Mouse (Mus musculus): ENCODE measurements around the gene Auh. TPM values are rescaled to one million over a fixed set of nuclear protein-coding genes. Genes with fewer than 3 reads are reported as not detected.

Auh gene
- polyA plus RNA-seq, 2 experiments: 33.8 to 34.0 TPM

- Histone ChIP-seq H3K4me3 (replicated peaks; ENCODE audit: low read length) (no peak overlapping the region), H3K27ac (replicated peaks; ENCODE audit: low read depth, low read length) (no peak overlapping the region), H3K9me3 (ENCODE audit: control insufficient read depth, low read length) (no peaks in the 10 kb centered on the region), H3K4me2 (replicated peaks; ENCODE audit: low read depth, low read length, severe bottlenecking) (no peak overlapping the region), H3K27me3 (ENCODE audit: control insufficient read depth, insufficient read depth, low read length) (no peaks in the 10 kb centered on the region), H3K4me1 (ENCODE audit: control insufficient read depth, insufficient read depth, low read length) (peaks cover 36% of the 10 kb centered on the region), H3K36me3 (ENCODE audit: control insufficient read depth, insufficient read depth, low read length) (no peaks in the 10 kb centered on the region), H3K9ac (ENCODE audit: low read depth, low read length, severe bottlenecking) (no peak overlapping the region)
- ATAC-seq (ENCODE audit: low FRiP score, low read depth) (no peak), DNase-seq (ENCODE audit: low spot score) (no peak)
- TF ChIP-seq POLR2A (IDR thresholded peaks at IDR 0.05; ENCODE audit: borderline replicate concordance, extremely low read depth, insufficient read depth, insufficient read length): no peak
- 81% methylated on average over 4 of the region's 4 CpGs for WGBS
Observed at GRCm38 (mm10) chr13:52819901-52820300, 109.6 kb downstream of the Auh start.

GRCm38 (mm10) chr13:52818760-52819159 lies 110.7 kb downstream of the Auh start:
- 15% methylated on average over 3 of the region's 3 CpGs for WGBS
- ATAC-seq (ENCODE audit: low FRiP score, low read depth) (peak; percentile 25; the same call in 1 of the 2 replicates), DNase-seq (ENCODE audit: low spot score) (peak; percentile 23)
- no peak overlapping the region for H3K27ac ChIP-seq (replicated peaks; ENCODE audit: low read depth, low read length)
- H3K9ac ChIP-seq (ENCODE audit: low read depth, low read length, severe bottlenecking): no peak overlapping the region
- TF ChIP-seq POLR2A (IDR thresholded peaks at IDR 0.05; ENCODE audit: borderline replicate concordance, extremely low read depth, insufficient read depth, insufficient read length): no peak
- H3K27me3 ChIP-seq (ENCODE audit: control insufficient read depth, insufficient read depth, low read length): no peaks in the 10 kb centered on the region
- no peak overlapping the region for H3K4me3 ChIP-seq (replicated peaks; ENCODE audit: low read length)
- peaks cover 36% of the 10 kb centered on the region for H3K4me1 ChIP-seq (ENCODE audit: control insufficient read depth, insufficient read depth, low read length)
- H3K4me2 ChIP-seq (replicated peaks; ENCODE audit: low read depth, low read length, severe bottlenecking): no peak overlapping the region; the same call in 1 of the 2 replicates
- H3K36me3 ChIP-seq (ENCODE audit: control insufficient read depth, insufficient read depth, low read length): no peaks in the 10 kb centered on the region
- no peaks in the 10 kb centered on the region for H3K9me3 ChIP-seq (ENCODE audit: control insufficient read depth, low read length)

GRCm38 (mm10) chr13:52817991-52818491 lies 111.4 kb downstream of the Auh start:
- no peak overlapping the region for H3K9ac ChIP-seq (ENCODE audit: low read depth, low read length, severe bottlenecking)
- H3K4me3 ChIP-seq (replicated peaks; ENCODE audit: low read length): no peak overlapping the region
- H3K4me2 ChIP-seq (replicated peaks; ENCODE audit: low read depth, low read length, severe bottlenecking): no peak overlapping the region
- H3K4me1 ChIP-seq (ENCODE audit: control insufficient read depth, insufficient read depth, low read length): peaks cover 34% of the 10 kb centered on the region
- WGBS: 33% methylated on average over 6 of the region's 6 CpGs
- no peak for ATAC-seq (ENCODE audit: low FRiP score, low read depth)
- no peaks in the 10 kb centered on the region for H3K27me3 ChIP-seq (ENCODE audit: control insufficient read depth, insufficient read depth, low read length)
- TF ChIP-seq POLR2A (IDR thresholded peaks at IDR 0.05; ENCODE audit: borderline replicate concordance, extremely low read depth, insufficient read depth, insufficient read length): no peak
- no peak for DNase-seq (ENCODE audit: low spot score)
- H3K36me3 ChIP-seq (ENCODE audit: control insufficient read depth, insufficient read depth, low read length): no peaks in the 10 kb centered on the region
- no peaks in the 10 kb centered on the region for H3K9me3 ChIP-seq (ENCODE audit: control insufficient read depth, low read length)
- no peak overlapping the region for H3K27ac ChIP-seq (replicated peaks; ENCODE audit: low read depth, low read length)

GRCm38 (mm10) chr13:52813750-52814149 lies 115.7 kb downstream of the Auh start:
- Histone ChIP-seq H3K36me3 (ENCODE audit: control insufficient read depth, insufficient read depth, low read length) (no peaks in the 10 kb centered on the region), H3K27me3 (ENCODE audit: control insufficient read depth, insufficient read depth, low read length) (no peaks in the 10 kb centered on the region), H3K4me3 (replicated peaks; ENCODE audit: low read length) (no peak overlapping the region), H3K4me2 (replicated peaks; ENCODE audit: low read depth, low read length, severe bottlenecking) (no peak overlapping the region), H3K9ac (ENCODE audit: low read depth, low read length, severe bottlenecking) (no peak overlapping the region), H3K4me1 (ENCODE audit: control insufficient read depth, insufficient read depth, low read length) (peaks cover 10% of the 10 kb centered on the region), H3K9me3 (ENCODE audit: control insufficient read depth, low read length) (no peaks in the 10 kb centered on the region), H3K27ac (replicated peaks; ENCODE audit: low read depth, low read length) (no peak overlapping the region)
- ATAC-seq (ENCODE audit: low FRiP score, low read depth) (no peak), DNase-seq (ENCODE audit: low spot score) (no peak)
- TF ChIP-seq POLR2A (IDR thresholded peaks at IDR 0.05; ENCODE audit: borderline replicate concordance, extremely low read depth, insufficient read depth, insufficient read length): no peak
- 72% methylated on average over 3 of the region's 3 CpGs for WGBS

GRCm38 (mm10) chr13:52812549-52813515 lies 116.6 kb downstream of the Auh start:
- Histone ChIP-seq H3K4me3 (replicated peaks; ENCODE audit: low read length) (no peak overlapping the region), H3K4me2 (replicated peaks; ENCODE audit: low read depth, low read length, severe bottlenecking) (no peak overlapping the region), H3K27me3 (ENCODE audit: control insufficient read depth, insufficient read depth, low read length) (no peaks in the 10 kb centered on the region), H3K27ac (replicated peaks; ENCODE audit: low read depth, low read length) (no peak overlapping the region), H3K9me3 (ENCODE audit: control insufficient read depth, low read length) (no peaks in the 10 kb centered on the region), H3K4me1 (ENCODE audit: control insufficient read depth, insufficient read depth, low read length) (peaks cover under 1% of the 10 kb centered on the region; the same call in 1 of the 2 replicates), H3K9ac (ENCODE audit: low read depth, low read length, severe bottlenecking) (no peak overlapping the region), H3K36me3 (ENCODE audit: control insufficient read depth, insufficient read depth, low read length) (no peaks in the 10 kb centered on the region)
- DNase-seq (ENCODE audit: low spot score) (no peak), ATAC-seq (ENCODE audit: low FRiP score, low read depth) (0 out of 2 replicates have a peak, but pooled peaks have one; percentile 12)
- 55% methylated on average over 16 of the region's 16 CpGs for WGBS
- no peak for TF ChIP-seq POLR2A (IDR thresholded peaks at IDR 0.05; ENCODE audit: borderline replicate concordance, extremely low read depth, insufficient read depth, insufficient read length)
